In genomic region chr5:113310377-113311003, GRCm38 (mm10) we compare ENCODE assay signal across 8 mouse cellular contexts. TPM values are rescaled to one million over a fixed set of nuclear protein-coding genes. Genes with fewer than 3 reads are reported as not detected.
DNase-seq lines count a peak whose midpoint lies in the region; ATAC-seq and TF ChIP-seq lines count a peak whose summit lies in the region.

Sgsm1 (minus strand) TSS chr5:113310786.

- DNase-seq in Muller cell, postnatal 12 days (ENCODE audit: inconsistent ontology term), result peak; percentile 89
- peak; percentile 92 for DNase-seq in cerebellum, adult 9-11 months
- peak; percentile 74 to 81 for DNase-seq in frontal cortex, postnatal 10 days (ENCODE audit: low spot score in 2 of 2)
- DNase-seq in layer of hippocampus, adult 9-10 months (ENCODE audit: low spot score), result peak; percentile 33
- DNase-seq in lung, adult 2 months, result peak; percentile 67
- peak; percentile 44 for DNase-seq in ovary, postnatal 14 days (ENCODE audit: low spot score)
- DNase-seq in urinary bladder, postnatal 14 days (ENCODE audit: low spot score), result peak; percentile 80

- WGBS in lung, adult 2 months, result 5% methylated on average over 53 of the region's 53 CpGs

- ATAC-seq in hematopoietic stem cell, adult 5-6 weeks (replicated peaks in 1 of 2; ENCODE audit: insufficient read depth in 1 of 2, low FRiP score in 2 of 2, low TSS enrichment in 1 of 2, low read depth in 1 of 2, poor library complexity in 2 of 2, severe bottlenecking in 2 of 2), result peak; percentile 76 to 81

- no peak for TF ChIP-seq POLR2A in lung, adult 2 months (IDR thresholded peaks at IDR 0.05; ENCODE audit: borderline replicate concordance, extremely low read depth, low read depth, low read length)

- TF ChIP-seq CTCF in lung, adult 2 months (IDR thresholded peaks at IDR 0.05; ENCODE audit: insufficient read depth, low read length), result peak; percentile 41; the same call in 1 of the 2 replicates

- no peaks in the 10 kb centered on the region; the same call in 1 of the 2 replicates for H3K4me1 ChIP-seq in lung, adult 2 months (ENCODE audit: control insufficient read depth, insufficient read depth, low read length)

- H3K4me3 ChIP-seq in lung, adult 2 months (replicated peaks; ENCODE audit: extremely low read depth, low read depth, low read length), result peak within 1 kb of the TSS; percentile 46

RNA-seq across cellular contexts. Expression of gene Sgsm1, which starts in this region (rescaled TPM):
- total RNA-seq in hematopoietic stem cell, adult 5-6 weeks (2017), result 8.2 and 20.1 TPM in 2 replicates
- polyA plus RNA-seq in lung, adult 2 months (2012; rRNA removed), result 4.4 and 6.7 TPM in 2 replicates

Comparison
In these comparisons a context has a peak if more than half of its experiments do, and no peak if none do; other contexts are left out.
1. Peak in every context shown above with its lines: DNase-seq, ATAC-seq and H3K4me3 ChIP-seq.
2. DNase-seq: peak in every context shown above with its lines; median percentile 92 in cerebellum, adult 9-11 months; 89 in Muller cell, postnatal 12 days; 80 in urinary bladder, postnatal 14 days; 78 in frontal cortex, postnatal 10 days; 67 in lung, adult 2 months; 44 in ovary, postnatal 14 days; 33 in layer of hippocampus, adult 9-10 months.